Mouse (Mus musculus): ENCODE results near the gene Dhdh.
"Not testable (repeated sequence)": the region's sequence is repeated elsewhere in the genome, so short reads cannot be mapped to it uniquely, and the experiment has no call there.

Gene Dhdh

GRCm38 (mm10) chr7:45488293-45489204, at the start of gene Dhdh:
TSS of gene Dhdh (minus strand) at chr7:45488805.
- peak in 1 of 2 experiments; percentile 78 for DNase-seq (ENCODE audit: low spot score in 2 of 2)

GRCm38 (mm10) chr7:45537602-45538001, 49.0 kb upstream of the Dhdh start:
- no peak for DNase-seq (ENCODE audit: low spot score in 2 of 2)

- no peak for DNase-seq (ENCODE audit: low spot score in 2 of 2)
These were observed 47.1 kb upstream of the Dhdh start for GRCm38 (mm10) chr7:45535676-45536075.

- no peak for DNase-seq (ENCODE audit: low spot score in 2 of 2)
These were observed 42.0 kb upstream of the Dhdh start for GRCm38 (mm10) chr7:45530643-45531042.

- DNase-seq (ENCODE audit: low spot score in 2 of 2), result no peak
These were observed 40.9 kb upstream of the Dhdh start for GRCm38 (mm10) chr7:45529461-45529860.

GRCm38 (mm10) chr7:45527169-45527568, 38.6 kb upstream of the Dhdh start:
- DNase-seq (ENCODE audit: low spot score in 2 of 2), result not testable (repeated sequence)

- no peak for DNase-seq (ENCODE audit: low spot score in 2 of 2)
These were observed 38.0 kb upstream of the Dhdh start for GRCm38 (mm10) chr7:45526474-45527120.

GRCm38 (mm10) chr7:45525809-45526473, 37.3 kb upstream of the Dhdh start, which contains the start of the genes Ppp1r15a and Plekha4:
TSS of gene Ppp1r15a (minus strand) at chr7:45526268.
TSS of gene Plekha4 (plus strand) at chr7:45526330.
- DNase-seq (ENCODE audit: low spot score in 2 of 2), result peak; percentile 97 to 98

- DNase-seq (ENCODE audit: low spot score in 2 of 2), result no peak
These were observed 36.4 kb upstream of the Dhdh start for GRCm38 (mm10) chr7:45524841-45525621.

GRCm38 (mm10) chr7:45523678-45524170, 35.1 kb upstream of the Dhdh start:
- DNase-seq (ENCODE audit: low spot score in 2 of 2), result no peak

- DNase-seq (ENCODE audit: low spot score in 2 of 2), result no peak
These were observed 34.5 kb upstream of the Dhdh start for GRCm38 (mm10) chr7:45522957-45523676.

- no peak for DNase-seq (ENCODE audit: low spot score in 2 of 2)
These were observed 33.7 kb upstream of the Dhdh start for GRCm38 (mm10) chr7:45522194-45522752.

- DNase-seq (ENCODE audit: low spot score in 2 of 2), result peak; percentile 80 to 84
These were observed 33.2 kb upstream of the Dhdh start for GRCm38 (mm10) chr7:45521728-45522184.

GRCm38 (mm10) chr7:45520605-45521004, 32.0 kb upstream of the Dhdh start:
- DNase-seq (ENCODE audit: low spot score in 2 of 2), result no peak

GRCm38 (mm10) chr7:45519345-45520120, 30.9 kb upstream of the Dhdh start:
- no peak for DNase-seq (ENCODE audit: low spot score in 2 of 2)

- no peak for DNase-seq (ENCODE audit: low spot score in 2 of 2)
These were observed 30.0 kb upstream of the Dhdh start for GRCm38 (mm10) chr7:45518618-45519017.

GRCm38 (mm10) chr7:45516846-45517245, 28.2 kb upstream of the Dhdh start:
- not testable (repeated sequence) for DNase-seq (ENCODE audit: low spot score in 2 of 2)

- no peak for DNase-seq (ENCODE audit: low spot score in 2 of 2)
These were observed 26.8 kb upstream of the Dhdh start for GRCm38 (mm10) chr7:45515436-45515835.

- DNase-seq (ENCODE audit: low spot score in 2 of 2), result no peak
These were observed 25.8 kb upstream of the Dhdh start for GRCm38 (mm10) chr7:45514411-45514810.

All from urinary bladder, postnatal 36 days (tissue).